Mouse (Mus musculus): ENCODE measurements at regions not wholly inside any gene's neighbourhood (a gene's known extent, or its start where the extent isn't known, plus 50 kb on each side); places are given as distances from the start of the nearest gene placed in this dataset.

GRCm38 (mm10) chr9:82484341-82484740 lies 345.0 kb upstream of the Irak1bp1 start:
- Histone ChIP-seq H3K4me3 (ENCODE audit: low read depth, low read length) (no peak overlapping the region), H3K9me3 (ENCODE audit: low read length) (no peaks in the 10 kb centered on the region), H3K4me2 (ENCODE audit: low read depth, low read length) (no peak overlapping the region), H3K4me1 (ENCODE audit: insufficient read depth) (no peaks in the 10 kb centered on the region), H3K27ac (ENCODE audit: low read depth) (no peak overlapping the region), H3K36me3 (replicated peaks; ENCODE audit: insufficient read depth, low read length) (no peaks in the 10 kb centered on the region), H3K27me3 (ENCODE audit: insufficient read depth, low read length) (no peaks in the 10 kb centered on the region), H3K9ac (replicated peaks) (no peak overlapping the region)
- DNase-seq: no peak
- no peak for ATAC-seq
- TF ChIP-seq EP300 (IDR thresholded peaks at IDR 0.05; ENCODE audit: low read depth) (no peak), CTCF (IDR thresholded peaks at IDR 0.05; ENCODE audit: low read depth) (no peak)
- WGBS (ENCODE audit: insufficient replicate concordance): 75% methylated on average over 1 of the region's 1 CpGs

- no peak for TF ChIP-seq CTCF (IDR thresholded peaks at IDR 0.05; ENCODE audit: low read depth)
- Histone ChIP-seq H3K4me3 (ENCODE audit: low read depth, low read length) (no peak overlapping the region), H3K4me1 (ENCODE audit: insufficient read depth) (no peaks in the 10 kb centered on the region), H3K27me3 (ENCODE audit: insufficient read depth, low read length) (no peaks in the 10 kb centered on the region), H3K36me3 (replicated peaks; ENCODE audit: insufficient read depth, low read length) (no peaks in the 10 kb centered on the region), H3K27ac (ENCODE audit: low read depth) (no peak overlapping the region), H3K4me2 (ENCODE audit: low read depth, low read length) (no peak overlapping the region), H3K9ac (replicated peaks) (no peak overlapping the region), H3K9me3 (ENCODE audit: low read length) (no peaks in the 10 kb centered on the region)
- ATAC-seq (no peak), DNase-seq (no peak)
These were observed 335.9 kb upstream of the Irak1bp1 start for GRCm38 (mm10) chr9:82493440-82493839.

- H3K27ac ChIP-seq (ENCODE audit: low read depth): no peak overlapping the region
- DNase-seq (no peak), ATAC-seq (no peak)
- no peaks in the 10 kb centered on the region for H3K9me3 ChIP-seq (ENCODE audit: low read length)
- H3K27me3 ChIP-seq (ENCODE audit: insufficient read depth, low read length): no peaks in the 10 kb centered on the region
- no peak overlapping the region for H3K4me3 ChIP-seq (ENCODE audit: low read depth, low read length)
- TF ChIP-seq EP300 (IDR thresholded peaks at IDR 0.05; ENCODE audit: low read depth) (no peak), CTCF (IDR thresholded peaks at IDR 0.05; ENCODE audit: low read depth) (no peak)
- no peaks in the 10 kb centered on the region for H3K4me1 ChIP-seq (ENCODE audit: insufficient read depth)
- no peak overlapping the region for H3K4me2 ChIP-seq (ENCODE audit: low read depth, low read length)
- H3K36me3 ChIP-seq (replicated peaks; ENCODE audit: insufficient read depth, low read length): no peaks in the 10 kb centered on the region
- 46% methylated on average over 2 of the region's 2 CpGs for WGBS (ENCODE audit: insufficient replicate concordance)
- H3K9ac ChIP-seq (replicated peaks): no peak overlapping the region
These were observed 319.3 kb upstream of the Irak1bp1 start for GRCm38 (mm10) chr9:82510014-82510413.

GRCm38 (mm10) chr9:82518993-82519392 lies 310.3 kb upstream of the Irak1bp1 start:
- no peak overlapping the region for H3K4me3 ChIP-seq (ENCODE audit: low read depth, low read length)
- no peaks in the 10 kb centered on the region for H3K4me1 ChIP-seq (ENCODE audit: insufficient read depth)
- no peak for ATAC-seq
- H3K27ac ChIP-seq (ENCODE audit: low read depth): no peak overlapping the region
- TF ChIP-seq EP300 (IDR thresholded peaks at IDR 0.05; ENCODE audit: low read depth) (no peak), CTCF (IDR thresholded peaks at IDR 0.05; ENCODE audit: low read depth) (no peak)
- no peak overlapping the region for H3K9ac ChIP-seq (replicated peaks)
- H3K27me3 ChIP-seq (ENCODE audit: insufficient read depth, low read length): no peaks in the 10 kb centered on the region
- H3K9me3 ChIP-seq (ENCODE audit: low read length): no peaks in the 10 kb centered on the region
- 20% methylated on average over 1 of the region's 1 CpGs for WGBS (ENCODE audit: insufficient replicate concordance)
- no peaks in the 10 kb centered on the region for H3K36me3 ChIP-seq (replicated peaks; ENCODE audit: insufficient read depth, low read length)
- no peak for DNase-seq
- H3K4me2 ChIP-seq (ENCODE audit: low read depth, low read length): no peak overlapping the region

GRCm38 (mm10) chr9:82527867-82528385 lies 301.4 kb upstream of the Irak1bp1 start:
- Histone ChIP-seq H3K36me3 (replicated peaks; ENCODE audit: insufficient read depth, low read length) (no peaks in the 10 kb centered on the region), H3K9ac (replicated peaks) (no peak overlapping the region), H3K4me2 (ENCODE audit: low read depth, low read length) (no peak overlapping the region), H3K27me3 (ENCODE audit: insufficient read depth, low read length) (no peaks in the 10 kb centered on the region), H3K4me1 (ENCODE audit: insufficient read depth) (no peaks in the 10 kb centered on the region), H3K27ac (ENCODE audit: low read depth) (no peak overlapping the region), H3K4me3 (ENCODE audit: low read depth, low read length) (no peak overlapping the region), H3K9me3 (ENCODE audit: low read length) (no peaks in the 10 kb centered on the region)
- DNase-seq (no peak), ATAC-seq (no peak)
- WGBS (ENCODE audit: insufficient replicate concordance): 71% methylated on average over 8 of the region's 8 CpGs
- no peak for TF ChIP-seq CTCF (IDR thresholded peaks at IDR 0.05; ENCODE audit: low read depth)

GRCm38 (mm10) chr9:82552726-82553125 lies 276.6 kb upstream of the Irak1bp1 start:
- WGBS (ENCODE audit: insufficient replicate concordance): 81% methylated on average over 6 of the region's 6 CpGs
- no peak for TF ChIP-seq CTCF (IDR thresholded peaks at IDR 0.05; ENCODE audit: low read depth)
- H3K27me3 ChIP-seq (ENCODE audit: insufficient read depth, low read length): no peaks in the 10 kb centered on the region
- H3K36me3 ChIP-seq (replicated peaks; ENCODE audit: insufficient read depth, low read length): no peaks in the 10 kb centered on the region
- no peaks in the 10 kb centered on the region for H3K9me3 ChIP-seq (ENCODE audit: low read length)
- no peak overlapping the region for H3K27ac ChIP-seq (ENCODE audit: low read depth)
- no peak overlapping the region for H3K4me2 ChIP-seq (ENCODE audit: low read depth, low read length)
- no peak overlapping the region for H3K9ac ChIP-seq (replicated peaks)
- ATAC-seq: no peak
- DNase-seq: no peak
- H3K4me1 ChIP-seq (ENCODE audit: insufficient read depth): no peaks in the 10 kb centered on the region
- no peak overlapping the region for H3K4me3 ChIP-seq (ENCODE audit: low read depth, low read length)

GRCm38 (mm10) chr9:82553213-82553612 lies 276.1 kb upstream of the Irak1bp1 start:
- Histone ChIP-seq H3K4me2 (ENCODE audit: low read depth, low read length) (no peak overlapping the region), H3K4me1 (ENCODE audit: insufficient read depth) (no peaks in the 10 kb centered on the region), H3K9me3 (ENCODE audit: low read length) (no peaks in the 10 kb centered on the region), H3K4me3 (ENCODE audit: low read depth, low read length) (no peak overlapping the region), H3K27ac (ENCODE audit: low read depth) (no peak overlapping the region), H3K36me3 (replicated peaks; ENCODE audit: insufficient read depth, low read length) (no peaks in the 10 kb centered on the region), H3K27me3 (ENCODE audit: insufficient read depth, low read length) (no peaks in the 10 kb centered on the region), H3K9ac (replicated peaks) (no peak overlapping the region)
- TF ChIP-seq EP300 (IDR thresholded peaks at IDR 0.05; ENCODE audit: low read depth) (no peak), CTCF (IDR thresholded peaks at IDR 0.05; ENCODE audit: low read depth) (no peak)
- ATAC-seq (no peak), DNase-seq (no peak)
- 80% methylated on average over 3 of the region's 3 CpGs for WGBS (ENCODE audit: insufficient replicate concordance)

Measured in liver, postnatal 0 days (tissue).